Mouse (Mus musculus) hematopoietic stem cell, adult 5-6 weeks (primary cell): ENCODE measurements at regions not wholly inside any gene's neighbourhood (a gene's known extent, or its start where the extent isn't known, plus 50 kb on each side); places are given as distances from the start of the nearest gene placed in this dataset.

ENCODE experiments used
- ATAC-seq, 2 experiments: fragments of 125-278 bp in 1 of 2; replicated peaks in 1 of 2; 2 replicates each; pipeline ENCODE4 v1.8.0; 2016 to 2017; ENCODE audit warnings: inconsistent platforms in 2 of 2, mild to moderate bottlenecking in 2 of 2, moderate number of reproducible peaks in 2 of 2, low read depth in 1 of 2, moderate TSS enrichment in 1 of 2; ENCODE audit not compliant: low FRiP score in 2 of 2, poor library complexity in 2 of 2, severe bottlenecking in 2 of 2, insufficient read depth in 1 of 2, low TSS enrichment in 1 of 2

- ATAC-seq, result no peak
Observed at GRCm38 (mm10) chr2:74463407-74463806, 115.8 kb downstream of the Lnpk start.

DNA sequence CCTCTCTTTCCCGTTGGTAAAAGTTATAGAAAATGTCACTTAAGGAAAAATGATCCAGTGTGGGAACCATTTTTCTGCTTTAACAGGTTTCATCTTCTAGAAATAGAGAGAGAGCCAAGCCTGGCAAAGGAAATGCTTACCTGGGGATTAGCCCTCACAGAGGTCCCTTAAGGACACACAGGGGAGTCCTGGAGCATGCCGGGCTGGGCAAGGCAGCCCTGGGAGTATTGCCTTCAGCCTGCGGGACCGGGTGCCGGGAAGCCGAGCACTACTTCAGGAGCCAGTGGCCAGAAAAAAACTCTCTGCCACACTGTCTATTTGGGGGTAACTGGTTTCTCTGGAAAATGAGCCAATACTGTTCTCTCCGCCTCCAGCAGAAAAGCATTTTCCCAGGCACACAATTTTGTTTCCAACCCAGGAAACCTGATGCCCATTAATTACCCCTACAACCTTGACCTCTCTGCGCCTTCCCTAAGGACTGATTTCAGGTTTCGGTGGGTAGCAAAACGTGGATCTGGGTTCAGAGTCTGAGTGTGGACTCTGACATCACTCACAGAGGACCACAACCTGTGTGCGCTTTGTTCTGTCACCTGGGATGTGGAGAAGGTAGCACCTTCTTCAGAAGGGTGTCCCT is 117.9 kb downstream of the Lnpk start:
- ATAC-seq, result no peak

- ATAC-seq, result no peak
Observed at GRCm38 (mm10) chr2:74454431-74454830, 124.8 kb downstream of the Lnpk start.

GRCm38 (mm10) chr2:74452679-74453078 is 126.6 kb downstream of the Lnpk start:
- no peak for ATAC-seq

DNA sequence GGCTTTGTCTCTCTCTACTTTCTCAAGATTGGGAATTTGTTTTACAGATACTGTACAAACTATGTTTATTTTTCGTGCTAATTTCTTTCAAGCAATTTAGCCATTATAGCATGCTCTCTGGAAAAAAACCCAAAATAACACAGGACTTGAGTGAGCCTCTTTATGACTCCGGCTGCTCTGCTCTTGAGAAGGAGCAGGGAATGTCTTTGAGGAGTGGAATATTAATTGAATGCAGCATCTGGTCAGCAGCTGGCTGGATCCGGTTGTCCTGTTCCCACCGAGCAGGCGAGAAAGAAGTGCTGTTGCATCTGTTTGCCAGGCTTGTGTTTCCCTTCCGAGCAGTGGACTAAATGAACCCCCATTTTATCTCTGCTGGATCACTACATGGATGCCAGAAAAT is 127.7 kb downstream of the Lnpk start:
- no peak for ATAC-seq

DNA sequence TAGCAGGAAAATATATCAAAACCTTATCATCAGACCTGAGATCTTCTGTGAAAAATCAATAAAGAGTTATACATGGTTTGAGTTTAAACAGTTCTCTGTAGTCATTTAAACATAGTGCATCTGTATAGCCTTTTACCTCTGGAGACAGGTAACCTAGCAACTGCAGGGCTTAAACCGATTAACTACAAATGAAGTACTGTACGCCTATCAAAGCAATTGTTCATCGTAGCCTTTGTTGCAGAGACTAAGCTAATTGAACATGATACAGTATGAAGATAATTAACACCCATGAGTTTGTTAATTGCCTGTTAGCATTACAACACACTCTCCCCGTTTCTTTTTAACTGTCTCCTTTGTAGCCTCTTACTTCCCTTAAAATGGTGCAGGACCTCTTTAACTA is 128.2 kb downstream of the Lnpk start:
- ATAC-seq, result no peak

DNA sequence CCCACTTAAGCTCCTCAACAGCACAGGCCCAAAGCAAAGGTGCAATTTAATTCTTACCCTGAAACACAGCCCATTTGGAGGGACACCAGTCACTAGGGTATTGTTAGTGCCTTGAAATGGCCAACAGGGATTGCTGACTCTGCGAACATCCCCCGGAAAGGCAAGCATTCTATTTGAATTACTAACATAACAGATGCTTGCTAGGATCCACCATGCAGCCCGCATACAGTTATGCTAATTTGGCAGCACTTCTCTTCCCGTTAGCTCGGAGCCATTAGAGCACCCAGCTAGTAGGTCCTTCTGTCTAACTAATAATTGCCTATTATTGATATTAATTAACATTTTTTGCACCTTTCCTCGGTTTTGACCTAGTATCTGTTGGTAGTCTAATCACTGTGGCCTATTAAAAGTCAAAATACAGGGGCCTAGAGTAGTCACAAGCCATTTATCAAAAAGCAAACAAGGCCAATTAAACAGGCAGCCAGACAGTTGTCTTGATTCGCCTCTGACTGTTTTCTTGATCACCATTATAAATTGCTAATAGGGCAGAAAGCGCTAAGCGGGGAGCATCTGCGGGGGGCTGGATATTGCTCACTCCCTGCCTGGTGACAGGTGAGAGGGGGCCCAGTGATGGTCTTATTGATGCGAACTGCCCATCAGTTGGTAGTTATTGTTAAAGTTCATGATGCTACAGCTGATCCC is 129.0 kb downstream of the Lnpk start:
- ATAC-seq, result no peak

DNA sequence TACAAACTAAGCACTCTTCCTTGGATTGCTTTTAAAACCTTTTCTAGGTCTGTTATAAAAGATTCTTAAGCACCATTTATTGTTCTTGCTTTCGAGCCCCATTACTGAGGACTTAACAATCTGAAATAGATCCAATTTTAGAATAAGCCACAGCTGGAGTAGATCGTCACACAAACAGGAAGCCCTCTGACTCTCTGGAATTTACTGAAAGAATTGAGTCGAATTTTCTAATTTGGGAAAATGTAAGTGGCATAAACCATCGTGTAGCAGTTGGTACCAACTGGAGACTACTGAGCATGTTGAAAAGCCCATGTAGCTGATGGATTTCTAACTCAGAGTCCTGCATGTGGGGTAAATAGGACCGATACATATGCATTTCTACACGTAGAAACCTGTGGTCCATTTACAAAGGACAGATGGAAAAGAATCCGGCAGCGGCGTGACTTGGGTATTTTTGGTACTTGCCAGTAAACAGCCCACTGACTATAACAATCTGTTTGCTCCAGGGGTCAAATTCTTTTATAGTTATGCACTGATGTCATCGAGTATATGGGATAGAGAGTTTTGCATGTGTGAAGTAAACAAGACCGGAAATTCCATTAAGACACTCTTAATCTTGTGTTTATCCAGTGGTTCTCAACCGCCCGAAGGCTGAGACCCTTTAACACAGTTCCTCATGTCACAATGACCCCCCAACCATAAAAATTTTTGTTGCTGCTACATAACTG is 143.9 kb downstream of the Lnpk start:
- ATAC-seq, result no peak

- ATAC-seq, result no peak
Observed at GRCm38 (mm10) chr2:74426746-74427145, 152.5 kb downstream of the Lnpk start.

DNA sequence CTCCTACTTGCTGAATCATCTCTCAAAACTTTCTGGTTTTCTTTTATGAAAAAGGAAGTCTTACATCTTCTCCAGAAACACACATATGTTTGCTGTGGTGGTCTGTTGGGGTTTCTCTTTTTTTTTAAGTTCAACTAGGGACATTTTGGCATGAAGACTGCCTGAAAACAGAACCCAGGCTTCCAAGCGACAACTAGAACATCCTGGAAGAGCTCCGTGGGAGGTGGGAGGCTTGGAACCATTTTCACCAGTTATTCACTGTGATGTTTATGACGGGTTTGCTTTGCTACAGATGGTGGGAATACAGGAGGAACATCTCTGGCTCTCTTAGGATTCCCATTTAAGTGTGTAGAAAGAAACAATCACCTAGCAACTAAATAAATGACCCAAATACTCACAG is 154.5 kb downstream of the Lnpk start:
- no peak for ATAC-seq

DNA sequence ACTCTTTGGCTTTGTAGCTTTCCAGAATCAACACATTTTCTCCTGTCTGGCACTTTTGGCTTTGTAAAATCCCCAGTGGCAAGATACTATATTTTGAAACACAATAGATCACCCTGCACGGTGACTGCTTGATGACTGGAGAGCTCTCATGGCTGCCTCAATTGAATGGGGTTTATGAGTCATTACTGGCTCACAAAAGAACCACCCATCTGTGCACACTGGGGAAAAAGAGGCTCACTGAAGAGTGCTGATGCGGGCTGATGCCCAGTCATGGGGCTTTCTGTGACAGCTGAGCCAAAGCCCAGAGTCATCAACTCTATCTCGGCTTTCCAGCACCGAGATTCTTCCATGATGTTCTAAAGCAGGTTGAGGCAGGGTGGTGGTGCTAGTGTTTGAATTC is 163.1 kb downstream of the Lnpk start:
- ATAC-seq, result no peak

- no peak for ATAC-seq
Observed at GRCm38 (mm10) chr2:74414721-74415120, 164.5 kb downstream of the Lnpk start.

DNA sequence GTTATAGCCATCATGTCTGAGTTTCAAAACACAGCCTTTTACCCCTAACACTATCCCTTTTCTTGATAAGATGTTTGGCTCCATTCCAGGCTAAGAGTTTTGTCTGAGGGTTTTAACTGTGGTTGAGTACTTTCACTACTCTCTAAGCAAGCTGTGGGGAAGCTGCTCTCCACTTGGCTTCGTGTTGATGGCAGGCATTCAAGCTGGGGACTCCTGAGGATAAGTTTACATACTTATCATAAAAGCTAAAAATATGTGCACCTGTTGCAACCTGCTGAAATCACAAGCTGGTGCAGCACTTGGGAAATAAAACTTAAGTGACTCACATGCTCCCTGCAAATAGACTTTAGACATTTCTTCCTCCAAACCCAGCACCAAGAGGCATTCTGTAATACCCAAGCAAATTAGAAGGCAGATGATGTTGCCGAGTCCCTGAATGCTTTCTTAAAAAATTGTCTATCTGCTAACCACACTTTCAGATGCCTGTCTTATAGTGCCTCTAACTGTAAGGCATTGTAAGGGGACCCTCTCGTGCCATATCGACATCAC is 169.3 kb downstream of the Lnpk start:
- ATAC-seq, result no peak

- no peak for ATAC-seq
Observed at GRCm38 (mm10) chr2:74404493-74404892, 174.7 kb downstream of the Lnpk start.

GRCm38 (mm10) chr2:74391064-74391463 is 188.2 kb downstream of the Lnpk start:
- ATAC-seq, result no peak

DNA sequence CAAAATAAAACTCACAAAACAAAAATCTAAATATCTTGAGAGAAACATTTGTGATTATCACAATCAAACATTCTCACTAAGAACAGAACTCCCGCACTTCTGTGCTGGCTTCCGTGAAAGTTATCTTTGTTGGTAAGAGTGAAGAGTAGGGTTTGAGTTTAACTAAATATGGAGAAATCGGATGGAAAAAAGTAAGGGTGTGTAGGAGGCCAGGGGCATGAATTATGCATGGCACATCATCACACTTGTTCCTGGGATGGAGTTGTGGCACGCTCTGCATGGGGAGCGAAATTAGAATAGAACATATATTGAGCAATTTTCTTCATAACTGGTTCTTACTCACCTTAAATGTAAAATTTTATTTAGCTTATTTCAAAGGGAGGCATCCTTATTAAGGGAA is 191.2 kb downstream of the Lnpk start:
- no peak for ATAC-seq

- no peak for ATAC-seq
Observed at GRCm38 (mm10) chr2:74384918-74385317, 194.3 kb downstream of the Lnpk start.

GRCm38 (mm10) chr2:74380574-74381287 is 198.5 kb downstream of the Lnpk start:
- ATAC-seq, result no peak
